Mouse (Mus musculus) T-helper 17 cell (primary cell): ENCODE data around the gene Ago3.

Experiments
- in situ Hi-C, 2 experiments: fragments of 300-600 bp; cut with MboI, MseI; formaldehyde crosslinking; loops; 1 replicate in 1 of 2; 2 replicates in 1 of 2; pipeline ENCODE4 v1.15.1; 2025; ENCODE audit warnings: high pct_unique_total_duplicates in 2 of 2

Ago3 gene

GRCm38 (mm10) chr4:126310344-126310743 is 119.0 kb downstream of the Ago3 start:
- in situ Hi-C loops = no loop called here

GRCm38 (mm10) chr4:126309922-126310309 is 119.4 kb downstream of the Ago3 start:
- in situ Hi-C loops = loop anchor here (5.0 kb wide), 3 partner anchors 38 to 83 kb away; no protein-coding TSS in a partner anchor

- in situ Hi-C loops = loop anchor here (5.0 kb wide), 3 partner anchors 37 to 82 kb away; no protein-coding TSS in a partner anchor
These were observed 120.0 kb downstream of the Ago3 start for GRCm38 (mm10) chr4:126309211-126309921.

GRCm38 (mm10) chr4:126306827-126307226 is 122.5 kb downstream of the Ago3 start:
- in situ Hi-C loops = loop anchor here (5.0 kb wide), 3 partner anchors 35 to 80 kb away; no protein-coding TSS in a partner anchor

- in situ Hi-C loops = loop anchor here (5.0 kb wide), 3 partner anchors 34 to 79 kb away; no protein-coding TSS in a partner anchor
These were observed 123.3 kb downstream of the Ago3 start for GRCm38 (mm10) chr4:126306058-126306457.

GRCm38 (mm10) chr4:126305428-126305827 is 123.9 kb downstream of the Ago3 start:
- in situ Hi-C loops = loop anchor here (5.0 kb wide), 3 partner anchors 33 to 78 kb away; no protein-coding TSS in a partner anchor

- in situ Hi-C loops = no loop called here
These were observed 125.5 kb downstream of the Ago3 start for GRCm38 (mm10) chr4:126303877-126304276.

- in situ Hi-C loops = no loop called here
These were observed 127.6 kb downstream of the Ago3 start for GRCm38 (mm10) chr4:126301584-126302309.

- in situ Hi-C loops = no loop called here
These were observed 128.3 kb downstream of the Ago3 start for GRCm38 (mm10) chr4:126300916-126301583.

GRCm38 (mm10) chr4:126296617-126297101 is 132.7 kb downstream of the Ago3 start:
- in situ Hi-C loops = no loop called here

GRCm38 (mm10) chr4:126295937-126296336 is 133.4 kb downstream of the Ago3 start:
- in situ Hi-C loops = no loop called here

GRCm38 (mm10) chr4:126295152-126295551 is 134.2 kb downstream of the Ago3 start:
- in situ Hi-C loops = no loop called here

- in situ Hi-C loops = no loop called here
These were observed 138.2 kb downstream of the Ago3 start for GRCm38 (mm10) chr4:126291196-126291595.

- in situ Hi-C loops = no loop called here
These were observed 139.0 kb downstream of the Ago3 start for GRCm38 (mm10) chr4:126290314-126290713.

- in situ Hi-C loops = no loop called here
These were observed 141.2 kb downstream of the Ago3 start for GRCm38 (mm10) chr4:126288085-126288666.

- in situ Hi-C loops = no loop called here
These were observed 141.9 kb downstream of the Ago3 start for GRCm38 (mm10) chr4:126287302-126287995.

- in situ Hi-C loops = no loop called here
These were observed 142.9 kb downstream of the Ago3 start, which contains the start of gene Col8a2 for GRCm38 (mm10) chr4:126286492-126286891. Gene Col8a2, plus strand, starts transcription at chr4:126286793.

- in situ Hi-C loops = no loop called here
These were observed 145.8 kb downstream of the Ago3 start for GRCm38 (mm10) chr4:126283582-126283981.

GRCm38 (mm10) chr4:126281706-126282105 is 147.7 kb downstream of the Ago3 start:
- in situ Hi-C loops = no loop called here
